Mouse (Mus musculus): ENCODE data around the gene 4921539E11Rik. TPM values are rescaled to one million over a fixed set of nuclear protein-coding genes. Genes with fewer than 3 reads are reported as not detected.

Gene 4921539E11Rik
- polyA plus RNA-seq, 1 experiment: 25.5 TPM

DNA sequence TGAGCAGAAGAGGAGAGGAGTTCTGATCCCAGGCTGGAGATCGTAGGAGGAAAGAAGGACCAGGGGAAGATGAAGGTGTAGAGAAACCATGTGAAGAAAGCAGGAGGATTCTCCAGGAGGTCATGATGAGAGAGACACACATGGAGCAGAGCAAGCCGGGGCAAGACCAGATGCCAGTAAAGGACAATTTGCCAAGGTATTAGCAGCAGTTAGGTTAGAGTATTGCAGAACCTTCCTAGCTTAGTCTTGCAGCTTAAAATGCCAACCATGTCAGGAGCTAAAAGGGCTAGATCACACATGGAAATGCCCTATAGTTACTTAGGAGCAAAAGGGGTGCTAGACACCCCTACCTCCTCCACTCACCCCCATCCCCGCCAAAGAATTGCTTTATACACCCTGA lies 43.4 kb downstream of the 4921539E11Rik start:
- no peak overlapping the region for H3K4me3 ChIP-seq (ENCODE audit: control insufficient read depth, low read depth, low read length)
- no peak overlapping the region for H3K27ac ChIP-seq (ENCODE audit: control insufficient read depth, insufficient read depth, low read depth, low read length)
- H3K36me3 ChIP-seq (ENCODE audit: control insufficient read depth, insufficient read depth, low read length): no peaks in the 10 kb centered on the region
- H3K4me1 ChIP-seq (ENCODE audit: control insufficient read depth, insufficient read depth, low read length): no peaks in the 10 kb centered on the region
- H3K27me3 ChIP-seq (ENCODE audit: control insufficient read depth, insufficient read depth, low read length): no peaks in the 10 kb centered on the region
- TF ChIP-seq POLR2A (IDR thresholded peaks at IDR 0.05; ENCODE audit: control insufficient read depth, low read depth, low read length) (no peak), CTCF (IDR thresholded peaks at IDR 0.05; ENCODE audit: control insufficient read depth, insufficient read depth, insufficient replicate concordance, low read depth, low read length) (no peak)

DNA sequence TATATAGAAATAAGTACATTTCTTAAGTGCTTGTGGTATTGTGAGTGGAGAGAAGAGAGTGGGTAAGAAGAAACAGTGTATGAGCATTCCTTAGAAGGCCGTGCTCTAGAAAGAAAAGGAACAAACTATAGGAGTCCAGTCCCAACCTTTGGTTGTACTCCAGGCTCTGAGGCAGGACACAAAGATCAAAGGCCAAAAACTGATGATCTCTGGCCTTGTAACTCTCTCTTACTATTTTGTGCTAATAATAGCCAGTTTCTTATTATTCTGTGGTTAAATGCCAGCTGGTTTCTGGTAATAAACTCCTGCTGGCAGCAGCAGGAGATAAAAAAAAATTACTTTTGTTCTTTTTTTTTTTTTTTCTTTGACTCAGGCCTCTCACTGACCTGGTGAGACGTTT lies 58.5 kb downstream of the 4921539E11Rik start:
- Histone ChIP-seq H3K4me1 (ENCODE audit: control insufficient read depth, insufficient read depth, low read length) (no peaks in the 10 kb centered on the region), H3K27ac (ENCODE audit: control insufficient read depth, insufficient read depth, low read depth, low read length) (no peak overlapping the region), H3K27me3 (ENCODE audit: control insufficient read depth, insufficient read depth, low read length) (no peaks in the 10 kb centered on the region), H3K4me3 (ENCODE audit: control insufficient read depth, low read depth, low read length) (no peak overlapping the region), H3K36me3 (ENCODE audit: control insufficient read depth, insufficient read depth, low read length) (no peaks in the 10 kb centered on the region)
- TF ChIP-seq POLR2A (IDR thresholded peaks at IDR 0.05; ENCODE audit: control insufficient read depth, low read depth, low read length) (no peak), CTCF (IDR thresholded peaks at IDR 0.05; ENCODE audit: control insufficient read depth, insufficient read depth, insufficient replicate concordance, low read depth, low read length) (no peak)

- H3K27ac ChIP-seq (ENCODE audit: control insufficient read depth, insufficient read depth, low read depth, low read length): no peak overlapping the region
- H3K36me3 ChIP-seq (ENCODE audit: control insufficient read depth, insufficient read depth, low read length): no peaks in the 10 kb centered on the region
- H3K27me3 ChIP-seq (ENCODE audit: control insufficient read depth, insufficient read depth, low read length): no peaks in the 10 kb centered on the region
- TF ChIP-seq CTCF (IDR thresholded peaks at IDR 0.05; ENCODE audit: control insufficient read depth, insufficient read depth, insufficient replicate concordance, low read depth, low read length) (no peak), POLR2A (IDR thresholded peaks at IDR 0.05; ENCODE audit: control insufficient read depth, low read depth, low read length) (no peak)
- H3K4me3 ChIP-seq (ENCODE audit: control insufficient read depth, low read depth, low read length): no peak overlapping the region
- no peaks in the 10 kb centered on the region for H3K4me1 ChIP-seq (ENCODE audit: control insufficient read depth, insufficient read depth, low read length)
These were observed 67.8 kb downstream of the 4921539E11Rik start for GRCm38 (mm10) chr4:103222854-103223253.

DNA sequence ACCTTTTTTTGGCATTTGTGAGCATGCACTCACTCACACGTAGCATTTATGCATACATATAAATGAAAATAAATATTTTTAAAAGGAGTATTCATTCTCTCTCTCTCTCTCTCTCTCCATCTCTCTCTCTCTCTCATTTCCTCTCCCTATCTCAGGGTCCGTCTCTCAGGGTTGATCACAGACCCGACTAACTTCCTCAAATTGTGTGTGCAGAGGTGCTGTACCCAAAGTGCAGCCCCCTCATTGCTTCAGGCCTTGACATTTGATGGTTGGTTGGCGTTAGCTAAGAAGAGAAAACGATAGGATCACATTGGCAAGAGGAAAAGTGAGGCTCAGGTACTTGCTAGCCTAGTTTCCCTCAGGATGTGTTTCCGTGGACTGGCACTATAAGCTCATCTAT lies 68.9 kb downstream of the 4921539E11Rik start:
- Histone ChIP-seq H3K4me1 (ENCODE audit: control insufficient read depth, insufficient read depth, low read length) (no peaks in the 10 kb centered on the region), H3K4me3 (ENCODE audit: control insufficient read depth, low read depth, low read length) (no peak overlapping the region), H3K27me3 (ENCODE audit: control insufficient read depth, insufficient read depth, low read length) (no peaks in the 10 kb centered on the region), H3K36me3 (ENCODE audit: control insufficient read depth, insufficient read depth, low read length) (no peaks in the 10 kb centered on the region), H3K27ac (ENCODE audit: control insufficient read depth, insufficient read depth, low read depth, low read length) (no peak overlapping the region)
- no peak for TF ChIP-seq CTCF (IDR thresholded peaks at IDR 0.05; ENCODE audit: control insufficient read depth, insufficient read depth, insufficient replicate concordance, low read depth, low read length)

DNA sequence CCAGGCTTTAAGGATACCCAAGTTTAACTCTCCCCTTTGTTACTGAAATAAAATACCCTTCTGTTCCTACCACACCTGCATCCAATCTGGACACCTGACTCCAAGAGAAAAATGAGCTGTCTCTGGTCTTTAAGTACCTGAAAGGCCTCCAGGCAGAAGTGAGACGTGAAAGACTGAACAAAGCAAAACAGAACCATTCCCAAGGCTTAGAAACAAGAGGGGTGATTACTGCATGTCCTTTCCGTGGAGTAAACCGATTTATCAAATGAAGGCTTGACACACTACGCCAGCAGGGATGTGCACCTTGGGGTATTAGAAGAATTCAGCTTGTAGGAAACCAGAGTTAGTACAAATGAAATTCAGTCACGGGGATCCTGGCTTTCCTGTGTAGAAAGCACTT lies 71.7 kb downstream of the 4921539E11Rik start:
- peaks cover 2% of the 10 kb centered on the region; the same call in 1 of the 2 replicates for H3K4me1 ChIP-seq (ENCODE audit: control insufficient read depth, insufficient read depth, low read length)
- H3K36me3 ChIP-seq (ENCODE audit: control insufficient read depth, insufficient read depth, low read length): no peaks in the 10 kb centered on the region
- H3K4me3 ChIP-seq (ENCODE audit: control insufficient read depth, low read depth, low read length): no peak overlapping the region
- H3K27ac ChIP-seq (ENCODE audit: control insufficient read depth, insufficient read depth, low read depth, low read length): no peak overlapping the region
- TF ChIP-seq CTCF (IDR thresholded peaks at IDR 0.05; ENCODE audit: control insufficient read depth, insufficient read depth, insufficient replicate concordance, low read depth, low read length): no peak
- no peak for TF ChIP-seq POLR2A (IDR thresholded peaks at IDR 0.05; ENCODE audit: control insufficient read depth, low read depth, low read length)
- H3K27me3 ChIP-seq (ENCODE audit: control insufficient read depth, insufficient read depth, low read length): no peaks in the 10 kb centered on the region

- TF ChIP-seq CTCF (IDR thresholded peaks at IDR 0.05; ENCODE audit: control insufficient read depth, insufficient read depth, insufficient replicate concordance, low read depth, low read length): no peak
- TF ChIP-seq POLR2A (IDR thresholded peaks at IDR 0.05; ENCODE audit: control insufficient read depth, low read depth, low read length): no peak
- no peak overlapping the region for H3K27ac ChIP-seq (ENCODE audit: control insufficient read depth, insufficient read depth, low read depth, low read length)
- H3K27me3 ChIP-seq (ENCODE audit: control insufficient read depth, insufficient read depth, low read length): no peaks in the 10 kb centered on the region
- H3K4me1 ChIP-seq (ENCODE audit: control insufficient read depth, insufficient read depth, low read length): peaks cover 8% of the 10 kb centered on the region
- H3K4me3 ChIP-seq (ENCODE audit: control insufficient read depth, low read depth, low read length): no peak overlapping the region
- no peaks in the 10 kb centered on the region; the same call in 1 of the 2 replicates for H3K36me3 ChIP-seq (ENCODE audit: control insufficient read depth, insufficient read depth, low read length)
These were observed 74.6 kb downstream of the 4921539E11Rik start for GRCm38 (mm10) chr4:103216046-103216445.

DNA sequence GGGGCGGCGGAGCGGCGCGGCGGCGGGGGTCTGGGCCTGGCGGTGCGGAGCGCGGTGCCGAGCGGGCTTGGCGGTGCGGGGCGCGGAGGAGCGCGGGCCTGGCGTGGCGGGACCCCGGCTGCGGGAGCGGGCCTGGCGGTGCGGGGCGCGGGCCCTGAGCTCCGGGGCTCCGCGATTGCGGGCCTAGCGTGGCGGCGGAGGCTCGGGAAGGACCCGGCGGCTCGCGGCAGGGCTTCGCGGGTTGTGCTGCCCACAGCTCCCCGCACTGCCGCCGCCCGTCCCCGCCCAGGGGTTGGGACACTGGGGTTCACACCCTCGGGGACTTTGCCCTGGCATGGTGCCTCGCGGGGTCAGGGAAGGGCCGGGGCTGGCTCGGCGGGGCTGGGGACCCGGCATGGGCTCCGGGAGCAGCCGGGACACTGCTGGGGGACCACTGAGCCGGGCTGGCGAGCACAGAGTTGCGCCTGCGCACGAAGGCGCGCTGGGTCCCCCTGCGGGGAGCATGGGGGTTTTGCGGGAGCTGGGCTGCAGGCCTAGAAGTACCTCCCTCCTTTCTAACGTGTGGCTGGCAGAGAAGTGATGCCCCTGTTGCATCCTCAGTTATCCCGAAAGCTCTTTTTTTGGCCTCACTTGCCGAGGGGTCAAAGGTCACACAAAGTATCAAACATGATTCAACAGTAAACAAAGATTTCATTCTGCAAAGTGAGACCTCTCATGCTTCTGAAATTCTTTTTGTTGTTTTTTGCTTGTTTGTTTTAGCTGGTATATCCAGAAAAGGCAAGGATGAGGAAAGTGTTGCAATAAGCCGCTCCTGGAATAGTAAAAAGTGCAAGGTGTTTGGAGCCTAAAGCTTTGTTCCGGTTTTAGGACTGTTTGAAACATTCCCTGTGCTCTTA lies 75.5 kb downstream of the 4921539E11Rik start, which contains the start of gene Slc35d1:
Slc35d1 (minus strand) TSS at position 240 of the 896 bp plus-strand sequence.
- Histone ChIP-seq H3K36me3 (ENCODE audit: control insufficient read depth, insufficient read depth, low read length) (no peaks in the 10 kb centered on the region; the same call in 1 of the 2 replicates), H3K27ac (ENCODE audit: control insufficient read depth, insufficient read depth, low read depth, low read length) (peak within 1 kb of the TSS; percentile 91), H3K27me3 (ENCODE audit: control insufficient read depth, insufficient read depth, low read length) (no peaks in the 10 kb centered on the region), H3K4me1 (ENCODE audit: control insufficient read depth, insufficient read depth, low read length) (peaks cover 8% of the 10 kb centered on the region), H3K4me3 (ENCODE audit: control insufficient read depth, low read depth, low read length) (peak within 1 kb of the TSS; percentile 94)
- TF ChIP-seq CTCF (IDR thresholded peaks at IDR 0.05; ENCODE audit: control insufficient read depth, insufficient read depth, insufficient replicate concordance, low read depth, low read length): peak; percentile 9; the same call in 1 of the 2 replicates
- peak; percentile 40 for TF ChIP-seq POLR2A (IDR thresholded peaks at IDR 0.05; ENCODE audit: control insufficient read depth, low read depth, low read length)
